Mouse (Mus musculus) duodenum, adult 2 months (tissue): ENCODE data around the gene Rgs4. TPM values are rescaled to one million over a fixed set of nuclear protein-coding genes. Genes with fewer than 3 reads are reported as not detected.

ENCODE experiments used
- polyA plus RNA-seq: library from polyadenylated mRNA; depleted of rRNA; stranded (reverse); fragments of >200 nt; gene quantifications from 2 replicates; pipeline ENCODE4 v1.2.3, GENCODE M21; 2012; ENCODE audit warnings: low replicate concordance; rRNA removed

The Rgs4 gene
- polyA plus RNA-seq, result 0.30 and 0.70 TPM in 2 replicates

DNA sequence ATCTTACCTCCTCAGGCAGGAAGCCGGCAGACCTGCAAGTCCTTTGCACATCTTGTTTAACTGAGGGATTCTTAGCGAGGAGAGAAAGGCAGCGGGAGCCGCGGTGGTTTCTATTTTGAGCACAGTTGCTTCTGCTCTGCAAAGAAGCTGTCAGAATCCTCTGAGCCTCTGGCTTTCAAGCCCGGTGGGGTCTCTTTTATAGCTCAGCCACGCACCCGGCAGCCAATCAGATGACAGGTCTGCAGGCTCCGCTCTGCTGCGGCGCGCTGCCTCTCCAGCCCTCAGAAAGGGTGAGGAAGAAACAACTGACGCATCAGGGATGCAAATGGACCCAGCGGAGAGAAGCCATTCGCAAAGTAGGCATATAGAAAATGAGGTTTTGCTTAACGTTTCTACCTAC is at the start of gene Rgs4:
TSS of gene Rgs4 (minus strand) at position 170 of the 400 bp plus-strand sequence.

Other genes with a start within 250 kb of the Rgs4 start
- 0.37 and 0.62 TPM in 2 replicates for gene Nuf2, start 216.2 kb downstream of the Rgs4 start, polyA plus RNA-seq
- 6.3 and 13.1 TPM in 2 replicates for gene Rgs5, start 92.1 kb downstream of the Rgs4 start, polyA plus RNA-seq
- 0.08 and 0.25 TPM in 2 replicates for gene Ccdc190, start 181.0 kb upstream of the Rgs4 start, polyA plus RNA-seq
- 1.9 and 2.3 TPM in 2 replicates for gene Hsd17b7, start 221.6 kb upstream of the Rgs4 start, polyA plus RNA-seq